Mouse (Mus musculus): ENCODE measurements at regions not wholly inside any gene's neighbourhood (a gene's known extent, or its start where the extent isn't known, plus 50 kb on each side); places are given as distances from the start of the nearest gene placed in this dataset.

- Histone ChIP-seq H3K27me3 (no peaks in the 10 kb centered on the region), H3K9me3 (replicated peaks) (no peaks in the 10 kb centered on the region), H3K4me1 (replicated peaks) (no peaks in the 10 kb centered on the region), H3K27ac (no peak overlapping the region), H3K4me3 (no peak overlapping the region), H3K9ac (no peak overlapping the region), H3K4me2 (no peak overlapping the region), H3K36me3 (no peaks in the 10 kb centered on the region)
- WGBS: 33% methylated on average over 1 of the region's 1 CpGs
- ATAC-seq (replicated peaks; ENCODE audit: insufficient number of reproducible peaks, insufficient read depth, low FRiP score, low read depth): no peak
Measured at GRCm38 (mm10) chr4:81712378-81712777, 269.8 kb upstream of the Mpdz start.

DNA sequence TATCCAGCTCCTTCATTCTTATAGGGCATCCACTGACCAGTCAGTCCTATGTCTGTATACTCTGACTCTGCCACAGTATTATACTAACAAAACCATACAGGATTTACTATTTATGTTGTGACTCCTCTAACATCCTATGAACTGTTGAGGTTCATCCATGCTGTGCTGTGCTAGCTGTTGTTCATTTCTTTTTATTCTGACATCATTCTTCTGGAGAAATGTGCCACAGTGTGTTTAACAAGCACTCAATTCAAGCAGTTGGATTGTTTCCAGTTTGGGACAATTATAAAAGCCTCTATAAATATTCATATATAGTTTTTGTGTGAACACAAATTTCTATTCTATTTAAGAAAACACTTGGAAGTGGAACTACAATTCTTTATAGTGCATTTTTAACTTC is 252.6 kb upstream of the Mpdz start:
- H3K36me3 ChIP-seq: no peaks in the 10 kb centered on the region
- no peak overlapping the region for H3K4me3 ChIP-seq
- H3K4me2 ChIP-seq: no peak overlapping the region
- H3K9ac ChIP-seq: no peak overlapping the region
- no peak overlapping the region for H3K27ac ChIP-seq
- no peaks in the 10 kb centered on the region for H3K9me3 ChIP-seq (replicated peaks)
- no peak for ATAC-seq (replicated peaks; ENCODE audit: insufficient number of reproducible peaks, insufficient read depth, low FRiP score, low read depth)
- no peaks in the 10 kb centered on the region for H3K27me3 ChIP-seq
- no peaks in the 10 kb centered on the region for H3K4me1 ChIP-seq (replicated peaks)

DNA sequence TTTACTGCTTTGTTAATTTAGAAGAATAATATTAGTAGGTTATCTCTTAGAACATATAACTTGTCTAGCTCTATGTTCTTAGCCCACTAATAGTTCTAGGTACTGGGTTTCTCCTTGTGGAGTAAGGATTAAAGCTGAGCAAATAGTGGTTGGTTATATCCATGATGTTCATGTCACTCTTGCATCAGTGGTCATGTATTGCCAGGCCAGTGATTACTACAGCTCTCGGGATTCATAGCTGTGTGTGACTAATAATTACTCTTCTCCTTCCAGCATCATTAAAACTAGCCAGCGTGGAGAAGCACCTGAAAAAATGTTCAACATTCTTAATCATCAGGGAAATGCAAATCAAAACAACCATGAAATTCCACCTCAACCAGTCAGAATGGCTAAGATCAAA is 234.6 kb upstream of the Mpdz start:
- H3K4me1 ChIP-seq (replicated peaks): no peaks in the 10 kb centered on the region
- no peak for ATAC-seq (replicated peaks; ENCODE audit: insufficient number of reproducible peaks, insufficient read depth, low FRiP score, low read depth)
- WGBS: 82% methylated on average over 2 of the region's 2 CpGs
- no peak overlapping the region for H3K4me2 ChIP-seq
- H3K9ac ChIP-seq: no peak overlapping the region
- H3K9me3 ChIP-seq (replicated peaks): no peaks in the 10 kb centered on the region
- H3K4me3 ChIP-seq: no peak overlapping the region
- no peak overlapping the region for H3K27ac ChIP-seq
- no peaks in the 10 kb centered on the region for H3K27me3 ChIP-seq
- no peaks in the 10 kb centered on the region for H3K36me3 ChIP-seq

DNA sequence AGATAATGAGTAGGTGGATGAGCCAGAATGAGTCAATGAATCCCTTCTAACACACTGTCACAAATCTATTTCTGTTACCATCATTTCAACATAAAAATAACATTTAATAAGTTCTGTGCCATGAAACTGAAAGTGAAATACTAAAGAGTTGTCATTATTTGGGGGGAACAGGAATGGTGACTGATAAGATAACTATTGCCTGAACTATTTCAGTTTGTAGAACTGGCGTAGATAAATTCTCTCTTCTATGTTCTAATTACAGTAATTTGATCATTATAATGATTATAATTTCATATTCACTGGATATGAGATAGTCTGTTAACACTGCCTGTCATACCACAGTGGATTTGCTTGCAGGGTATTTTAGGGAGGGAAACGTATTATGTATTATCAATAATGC is 232.3 kb upstream of the Mpdz start:
- Histone ChIP-seq H3K4me1 (replicated peaks) (no peaks in the 10 kb centered on the region), H3K36me3 (no peaks in the 10 kb centered on the region), H3K27ac (no peak overlapping the region), H3K9ac (no peak overlapping the region), H3K9me3 (replicated peaks) (no peaks in the 10 kb centered on the region), H3K4me3 (no peak overlapping the region), H3K27me3 (no peaks in the 10 kb centered on the region), H3K4me2 (no peak overlapping the region)
- ATAC-seq (replicated peaks; ENCODE audit: insufficient number of reproducible peaks, insufficient read depth, low FRiP score, low read depth): no peak
- WGBS: 71% methylated on average over 2 of the region's 2 CpGs

DNA sequence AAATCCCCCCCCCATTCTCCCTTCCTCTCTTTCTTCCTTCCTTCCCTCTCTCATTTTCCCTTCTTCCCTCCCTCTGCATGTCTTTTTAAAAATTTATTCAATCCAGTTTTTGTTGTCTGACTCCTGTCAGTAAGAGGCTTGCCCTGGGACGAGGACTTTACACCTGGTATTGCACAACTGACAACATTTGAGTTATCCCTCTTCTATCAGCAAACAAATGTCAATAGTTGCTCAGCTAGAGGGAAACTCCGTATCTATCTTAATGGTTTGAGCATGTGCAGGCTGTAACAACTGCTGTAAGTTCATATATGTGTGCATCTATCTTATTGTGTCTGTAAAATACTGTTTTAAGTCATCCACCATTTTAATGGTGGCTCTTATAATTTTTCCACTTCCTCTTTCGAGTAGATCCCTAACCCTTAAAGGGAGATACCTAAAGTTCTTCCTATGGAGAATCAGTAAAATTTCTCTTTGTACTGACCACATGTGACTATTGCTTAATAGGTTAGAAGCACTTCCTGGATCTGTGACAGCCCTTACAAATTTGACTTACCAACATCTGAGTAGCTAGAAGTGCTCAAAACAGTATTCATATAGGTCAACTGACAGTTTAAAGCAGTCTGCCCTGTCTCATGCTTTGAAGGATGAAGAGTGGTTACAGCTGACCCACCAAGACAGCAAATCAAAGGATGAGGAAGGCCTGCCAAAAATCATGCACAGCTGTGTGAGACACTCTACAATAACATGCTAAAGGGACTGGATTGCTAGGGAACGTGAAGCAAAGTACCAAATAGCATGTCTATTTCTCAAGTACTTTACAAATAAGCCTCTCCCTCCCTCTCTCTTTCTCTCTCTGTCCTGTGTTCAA is 231.0 kb upstream of the Mpdz start:
- no peak for ATAC-seq (replicated peaks; ENCODE audit: insufficient number of reproducible peaks, insufficient read depth, low FRiP score, low read depth)
- WGBS: 71% methylated on average over 4 of the region's 4 CpGs
- Histone ChIP-seq H3K27me3 (no peaks in the 10 kb centered on the region), H3K9ac (no peak overlapping the region), H3K4me3 (no peak overlapping the region), H3K9me3 (replicated peaks) (no peaks in the 10 kb centered on the region), H3K36me3 (no peaks in the 10 kb centered on the region), H3K27ac (no peak overlapping the region), H3K4me1 (replicated peaks) (peaks cover 4% of the 10 kb centered on the region; the same call in 1 of the 2 replicates), H3K4me2 (no peak overlapping the region)

GRCm38 (mm10) chr4:81671986-81672385 is 229.4 kb upstream of the Mpdz start:
- H3K9me3 ChIP-seq (replicated peaks): no peaks in the 10 kb centered on the region
- WGBS: 45% methylated on average over 2 of the region's 2 CpGs
- no peaks in the 10 kb centered on the region for H3K27me3 ChIP-seq
- H3K4me3 ChIP-seq: no peak overlapping the region
- peaks cover 4% of the 10 kb centered on the region; the same call in 1 of the 2 replicates for H3K4me1 ChIP-seq (replicated peaks)
- H3K4me2 ChIP-seq: no peak overlapping the region
- no peak overlapping the region for H3K9ac ChIP-seq
- H3K27ac ChIP-seq: no peak overlapping the region
- no peak for ATAC-seq (replicated peaks; ENCODE audit: insufficient number of reproducible peaks, insufficient read depth, low FRiP score, low read depth)
- H3K36me3 ChIP-seq: no peaks in the 10 kb centered on the region

GRCm38 (mm10) chr4:81669181-81669580 is 226.6 kb upstream of the Mpdz start:
- no peak for ATAC-seq (replicated peaks; ENCODE audit: insufficient number of reproducible peaks, insufficient read depth, low FRiP score, low read depth)
- H3K27me3 ChIP-seq: no peaks in the 10 kb centered on the region
- H3K27ac ChIP-seq: no peak overlapping the region

DNA sequence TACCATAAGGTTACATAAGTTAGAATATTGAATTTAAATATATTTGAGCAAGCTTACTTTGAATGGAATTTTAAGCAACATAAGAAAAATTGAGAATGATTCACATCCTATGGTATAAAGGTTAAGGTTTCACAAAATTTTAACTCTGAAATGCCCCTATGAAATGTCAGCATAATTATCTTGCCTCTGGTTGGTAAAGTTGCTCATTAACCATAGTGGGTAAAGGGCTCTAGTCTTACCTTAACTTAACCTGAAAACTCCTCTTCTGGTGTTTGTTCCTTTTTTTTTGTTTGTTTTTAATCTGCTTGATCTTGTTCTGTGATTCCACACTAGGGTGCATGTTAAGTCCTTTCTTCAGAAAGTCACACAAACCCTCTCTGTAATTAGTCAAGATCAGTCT is 218.5 kb upstream of the Mpdz start:
- Histone ChIP-seq H3K27me3 (no peaks in the 10 kb centered on the region), H3K4me3 (no peak overlapping the region), H3K4me2 (no peak overlapping the region), H3K9ac (no peak overlapping the region), H3K27ac (no peak overlapping the region), H3K4me1 (replicated peaks) (no peaks in the 10 kb centered on the region), H3K36me3 (no peaks in the 10 kb centered on the region), H3K9me3 (replicated peaks) (no peaks in the 10 kb centered on the region)
- no peak for ATAC-seq (replicated peaks; ENCODE audit: insufficient number of reproducible peaks, insufficient read depth, low FRiP score, low read depth)

More at GRCm38 (mm10) chr4:81669181-81669580, 226.6 kb upstream of the Mpdz start:
- WGBS: 14% methylated on average over 3 of the region's 3 CpGs
- H3K4me3 ChIP-seq: no peak overlapping the region
- no peaks in the 10 kb centered on the region for H3K9me3 ChIP-seq (replicated peaks)
- no peak overlapping the region for H3K9ac ChIP-seq
- no peak overlapping the region for H3K4me2 ChIP-seq
- H3K36me3 ChIP-seq: no peaks in the 10 kb centered on the region
- peaks cover 4% of the 10 kb centered on the region; the same call in 1 of the 2 replicates for H3K4me1 ChIP-seq (replicated peaks)

GRCm38 (mm10) chr4:81628496-81628828 is 185.8 kb upstream of the Mpdz start:
- Histone ChIP-seq H3K36me3 (no peaks in the 10 kb centered on the region), H3K9ac (no peak overlapping the region), H3K27ac (no peak overlapping the region), H3K4me3 (no peak overlapping the region), H3K4me2 (no peak overlapping the region), H3K4me1 (replicated peaks) (0 out of 2 replicates have a peak, but pooled peaks cover 2% of the 10 kb centered on the region), H3K27me3 (no peaks in the 10 kb centered on the region), H3K9me3 (replicated peaks) (no peaks in the 10 kb centered on the region)
- ATAC-seq (replicated peaks; ENCODE audit: insufficient number of reproducible peaks, insufficient read depth, low FRiP score, low read depth): no peak
- 81% methylated on average over 3 of the region's 3 CpGs for WGBS

GRCm38 (mm10) chr4:81627714-81628495 is 185.3 kb upstream of the Mpdz start:
- Histone ChIP-seq H3K27me3 (no peaks in the 10 kb centered on the region), H3K4me1 (replicated peaks) (0 out of 2 replicates have a peak, but pooled peaks cover 2% of the 10 kb centered on the region), H3K4me2 (no peak overlapping the region), H3K9ac (no peak overlapping the region), H3K27ac (no peak overlapping the region), H3K36me3 (no peaks in the 10 kb centered on the region), H3K4me3 (no peak overlapping the region), H3K9me3 (replicated peaks) (no peaks in the 10 kb centered on the region)
- 72% methylated on average over 12 of the region's 12 CpGs for WGBS
- no peak for ATAC-seq (replicated peaks; ENCODE audit: insufficient number of reproducible peaks, insufficient read depth, low FRiP score, low read depth)

GRCm38 (mm10) chr4:81625348-81625934 is 182.8 kb upstream of the Mpdz start:
- no peak for ATAC-seq (replicated peaks; ENCODE audit: insufficient number of reproducible peaks, insufficient read depth, low FRiP score, low read depth)
- no peak overlapping the region for H3K27ac ChIP-seq
- H3K4me3 ChIP-seq: no peak overlapping the region
- 52% methylated on average over 10 of the region's 10 CpGs for WGBS
- no peaks in the 10 kb centered on the region for H3K27me3 ChIP-seq
- H3K4me2 ChIP-seq: no peak overlapping the region
- no peaks in the 10 kb centered on the region for H3K36me3 ChIP-seq
- H3K9ac ChIP-seq: no peak overlapping the region
- 0 out of 2 replicates have a peak, but pooled peaks cover 2% of the 10 kb centered on the region for H3K4me1 ChIP-seq (replicated peaks)
- no peaks in the 10 kb centered on the region for H3K9me3 ChIP-seq (replicated peaks)

Measured in heart, embryonic 15.5 days (tissue).